Mouse (Mus musculus): Measurements from ENCODE around the gene Nr1d1.

DNA sequence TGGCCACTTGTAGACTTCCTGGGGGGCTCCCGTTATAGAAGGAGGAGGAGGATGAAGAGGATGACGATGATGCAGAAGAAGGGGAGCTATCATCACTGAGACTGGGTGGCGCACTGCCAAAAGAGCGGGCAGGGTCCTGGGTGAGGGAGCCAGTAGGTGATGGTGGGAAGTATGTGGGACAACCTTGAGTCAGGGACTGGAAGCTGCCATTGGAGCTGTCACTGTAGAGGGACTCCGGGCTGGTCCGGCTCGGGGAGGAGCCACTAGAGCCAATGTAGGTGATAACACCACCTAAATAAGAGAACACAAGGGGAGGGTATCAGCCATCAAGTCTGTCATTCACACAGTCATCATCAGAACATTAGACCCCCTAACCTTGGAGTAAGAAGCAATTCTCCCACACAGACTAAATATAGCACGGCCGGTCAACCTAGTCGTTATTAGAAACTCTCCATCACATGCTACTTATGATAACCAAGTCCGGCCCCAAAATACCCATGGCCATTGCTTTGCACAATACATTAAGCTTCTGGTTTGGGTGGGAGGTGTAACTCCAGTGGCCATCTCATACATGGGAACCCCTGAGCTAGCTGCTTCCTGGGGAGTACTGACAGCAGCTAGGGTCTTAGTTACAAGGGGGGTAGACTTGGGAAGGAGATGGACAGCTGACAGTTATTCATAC is 3.1 kb downstream of the Nr1d1 start:
- TF ChIP-seq CTCF (IDR thresholded peaks at IDR 0.05 in 2 of 3, conservative IDR thresholded peaks at IDR 0.05 in 1 of 3; ENCODE audit: control insufficient read depth in 1 of 3, insufficient read depth in 1 of 3, low read depth in 2 of 3, low read length in 3 of 3, poor library complexity in 1 of 3, severe bottlenecking in 1 of 3): no peak
- TF ChIP-seq POLR2A (IDR thresholded peaks at IDR 0.05; ENCODE audit: control insufficient read depth in 1 of 2, insufficient read depth in 1 of 2, low read depth in 1 of 2, low read length in 2 of 2, poor library complexity in 1 of 2): no peak
- no peak for TF ChIP-seq KAT2A (conservative IDR thresholded peaks at IDR 0.05; ENCODE audit: low read depth, low read length)
- no peak for TF ChIP-seq TBP (IDR thresholded peaks at IDR 0.05; ENCODE audit: low read depth, low read length)
- TF ChIP-seq NELFE (IDR thresholded peaks at IDR 0.05; ENCODE audit: low read depth, low read length): no peak
- TF ChIP-seq ZNF384 (IDR thresholded peaks at IDR 0.05; ENCODE audit: low read depth, low read length): no peak
- TF ChIP-seq BHLHE40 (IDR thresholded peaks at IDR 0.05; ENCODE audit: borderline replicate concordance, low read depth, low read length): no peak
- no peak for TF ChIP-seq POLR2AphosphoS5 (IDR thresholded peaks at IDR 0.05; ENCODE audit: borderline replicate concordance, low read depth, low read length)
- TF ChIP-seq MEF2A (IDR thresholded peaks at IDR 0.05; ENCODE audit: extremely low read depth, insufficient replicate concordance, low read depth, low read length, poor library complexity, severe bottlenecking): no peak
- no peak for TF ChIP-seq RAD21 (IDR thresholded peaks at IDR 0.05; ENCODE audit: low read depth, low read length)
- TF ChIP-seq GABPA (IDR thresholded peaks at IDR 0.05; ENCODE audit: low read depth, low read length): no peak

All from MEL (cell line).